Mouse (Mus musculus) embryo, embryonic 11 days (tissue): Measurements from ENCODE around the gene Ice1.

ENCODE experiments used
- DNase-seq: peaks from one replicate; pipeline ENCODE4 v3.0.0-alpha.2; 2015

The Ice1 gene

GRCm38 (mm10) chr13:70553456-70553855 lies 84.0 kb downstream of the Ice1 start:
- DNase-seq = no peak

- DNase-seq = no peak
These were observed 90.0 kb downstream of the Ice1 start for GRCm38 (mm10) chr13:70547457-70547856.

- DNase-seq = peak; percentile 66
These were observed 92.2 kb downstream of the Ice1 start for GRCm38 (mm10) chr13:70545261-70545660.

GRCm38 (mm10) chr13:70539842-70540241 lies 97.6 kb downstream of the Ice1 start:
- DNase-seq = no peak

GRCm38 (mm10) chr13:70533412-70533811 lies 104.0 kb downstream of the Ice1 start:
- no peak for DNase-seq

GRCm38 (mm10) chr13:70532719-70533118 lies 104.7 kb downstream of the Ice1 start:
- no peak for DNase-seq

GRCm38 (mm10) chr13:70517651-70518050 lies 119.8 kb downstream of the Ice1 start:
- no peak for DNase-seq

- no peak for DNase-seq
These were observed 122.4 kb downstream of the Ice1 start for GRCm38 (mm10) chr13:70515004-70515403.

- DNase-seq = peak; percentile 13
These were observed 127.2 kb downstream of the Ice1 start for GRCm38 (mm10) chr13:70510199-70510598.

- DNase-seq = no peak
These were observed 127.9 kb downstream of the Ice1 start for GRCm38 (mm10) chr13:70509375-70510016.

GRCm38 (mm10) chr13:70508708-70509374 lies 128.6 kb downstream of the Ice1 start:
- no peak for DNase-seq
